Mouse (Mus musculus) urinary bladder, adult 18-20 months (tissue): ENCODE results near the gene Stk4.

Source experiments
- DNase-seq, 2 experiments: peaks; one replicate each; pipeline ENCODE4 v3.0.0; 2022; ENCODE audit warnings: low spot score in 2 of 2, mixed read lengths in 2 of 2

The Stk4 gene

GRCm38 (mm10) chr2:164173394-164173793 is 103.3 kb downstream of the Stk4 start:
- DNase-seq: no peak

GRCm38 (mm10) chr2:164174649-164175395 is 104.7 kb downstream of the Stk4 start:
- no peak for DNase-seq

GRCm38 (mm10) chr2:164175850-164176249 is 105.7 kb downstream of the Stk4 start:
- no peak for DNase-seq

- DNase-seq: no peak
Observed at GRCm38 (mm10) chr2:164177831-164178230, 107.7 kb downstream of the Stk4 start.

- no peak for DNase-seq
Observed at GRCm38 (mm10) chr2:164180124-164180523, 110.0 kb downstream of the Stk4 start.

- DNase-seq: no peak
Observed at GRCm38 (mm10) chr2:164180770-164181169, 110.6 kb downstream of the Stk4 start.

- DNase-seq: no peak
Observed at GRCm38 (mm10) chr2:164182692-164183255, 112.7 kb downstream of the Stk4 start, which contains the start of gene Wfdc5. Gene Wfdc5 (minus strand): TSS chr2:164182742.

- no peak for DNase-seq
Observed at GRCm38 (mm10) chr2:164183340-164183739, 113.2 kb downstream of the Stk4 start.

GRCm38 (mm10) chr2:164184145-164184719 is 114.1 kb downstream of the Stk4 start:
- DNase-seq: no peak

- DNase-seq: no peak
Observed at GRCm38 (mm10) chr2:164188722-164189121, 118.6 kb downstream of the Stk4 start.

- DNase-seq: no peak
Observed at GRCm38 (mm10) chr2:164190576-164190975, 120.5 kb downstream of the Stk4 start, which contains the start of gene Wfdc12. Gene Wfdc12 (minus strand): TSS chr2:164190608.

- DNase-seq: no peak
Observed at GRCm38 (mm10) chr2:164192279-164192678, 122.2 kb downstream of the Stk4 start.

GRCm38 (mm10) chr2:164194959-164195630 is 125.0 kb downstream of the Stk4 start:
- no peak for DNase-seq

- DNase-seq: no peak
Observed at GRCm38 (mm10) chr2:164195971-164196699, 126.0 kb downstream of the Stk4 start.

GRCm38 (mm10) chr2:164196700-164196990 is 126.5 kb downstream of the Stk4 start:
- no peak for DNase-seq

- DNase-seq: no peak
Observed at GRCm38 (mm10) chr2:164199626-164200327, 129.7 kb downstream of the Stk4 start, which contains the start of gene Wfdc15a. Gene Wfdc15a (minus strand): TSS chr2:164200130.
